Mouse (Mus musculus): Measurements from ENCODE around the gene Tefm.

- no peak for TF ChIP-seq POLR2A (IDR thresholded peaks at IDR 0.05; ENCODE audit: borderline replicate concordance, extremely low read depth, low read depth, low read length)
- TF ChIP-seq CTCF (IDR thresholded peaks at IDR 0.05; ENCODE audit: insufficient read depth, low read length), result no peak
These were observed 7.2 kb downstream of the Tefm start for GRCm38 (mm10) chr11:80134744-80135143.
